Mouse (Mus musculus) liver, embryonic 11.5 days (tissue): ENCODE results near the gene Iyd. TPM values are rescaled to one million over a fixed set of nuclear protein-coding genes. Genes with fewer than 3 reads are reported as not detected.

ENCODE experiments used
- ATAC-seq: fragments of 200-750 bp; cut with Nextera tagmentation; replicated peaks from 2 replicates; pipeline ENCODE4 v1.8.0; 2017; ENCODE audit warnings: moderate number of reproducible peaks, mild to moderate bottlenecking, moderate TSS enrichment, moderate library complexity; ENCODE audit not compliant: low FRiP score
- DNase-seq: peaks from one replicate; pipeline ENCODE4 v3.0.0-alpha.2; 2017; ENCODE audit warnings: low spot score
- H3K27ac ChIP-seq: fragments of 300-500 bp; sonication (generic); 2 replicates; pipeline ENCODE4 v1.5.1; 2014; ENCODE audit warnings: mild to moderate bottlenecking, low read depth, low read length, control low read depth
- H3K27me3 ChIP-seq: fragments of 300-500 bp; sonication (generic); replicated peaks from 2 replicates; pipeline ENCODE4 v1.6.1; 2014; ENCODE audit warnings: low read length, mixed read lengths; ENCODE audit not compliant: control insufficient read depth, insufficient read depth
- H3K36me3 ChIP-seq: fragments of 300-500 bp; sonication (generic); 2 replicates; pipeline ENCODE4 v1.6.1; 2014; ENCODE audit warnings: mild to moderate bottlenecking, low read length, moderate library complexity, mixed read lengths; ENCODE audit not compliant: control insufficient read depth, insufficient read depth
- H3K4me1 ChIP-seq: fragments of 300-500 bp; sonication (generic); replicated peaks from 2 replicates; pipeline ENCODE4 v1.6.1; 2014; ENCODE audit warnings: low read length, mixed read lengths; ENCODE audit not compliant: control insufficient read depth, insufficient read depth
- H3K4me2 ChIP-seq: fragments of 300-500 bp; sonication (generic); 2 replicates; pipeline ENCODE4 v1.6.1; 2014; ENCODE audit warnings: mild to moderate bottlenecking, control low read depth, moderate library complexity
- H3K4me3 ChIP-seq: fragments of 300-500 bp; sonication (generic); 2 replicates; pipeline ENCODE4 v1.5.1; 2014; ENCODE audit warnings: low read depth, low read length, control low read depth
- H3K9ac ChIP-seq: fragments of 300-500 bp; sonication (generic); 2 replicates; pipeline ENCODE4 v1.6.1; 2014; ENCODE audit warnings: low read depth, low read length, control low read depth
- H3K9me3 ChIP-seq: fragments of 300-500 bp; sonication (generic); 2 replicates; pipeline ENCODE4 v1.6.1; 2016; ENCODE audit warnings: low read length, inconsistent platforms, mixed read lengths; ENCODE audit not compliant: control insufficient read depth
- WGBS: fragments of 180-500 bp; shearing (Covaris S2); extraction: QIAGEN DNeasy Blood & Tissue Kit; methylation state at CpG from one replicate; pipeline ENCODE4 v1.1.7; 2014; 5-methylcytosine and 5-hydroxymethylcytosine counted together
- polyA plus RNA-seq: library from polyadenylated mRNA; unstranded; fragments of >200 nt; fragmentation: Nextera tagmentation; extraction: Ambion mirVana; gene quantifications from 2 replicates; pipeline ENCODE4 v1.2.1, GENCODE M21; 2014

Iyd gene
- polyA plus RNA-seq, 1 experiment from 2014 or later: 4.0 TPM

- Histone ChIP-seq H3K27me3 (no peaks in the 10 kb centered on the region), H3K9me3 (no peaks in the 10 kb centered on the region), H3K27ac (no peak overlapping the region), H3K4me3 (no peak overlapping the region), H3K4me1 (no peaks in the 10 kb centered on the region), H3K36me3 (no peaks in the 10 kb centered on the region), H3K9ac (no peak overlapping the region), H3K4me2 (no peak overlapping the region)
- ATAC-seq: no peak
- no peak for DNase-seq
- whole genome bisulfite sequencing: 64% methylated on average over 4 of the region's 4 CpGs
Measured at GRCm38 (mm10) chr10:3565126-3565525, 25.1 kb downstream of the Iyd start.

- ATAC-seq (no peak), DNase-seq (no peak)
- WGBS: 62% methylated on average over 6 of the region's 6 CpGs
Measured at GRCm38 (mm10) chr10:3567821-3568220, 27.8 kb downstream of the Iyd start.

GRCm38 (mm10) chr10:3572723-3573649, 32.9 kb downstream of the Iyd start:
- no peak overlapping the region for H3K27ac ChIP-seq
- H3K4me3 ChIP-seq: no peak overlapping the region
- H3K27me3 ChIP-seq: no peaks in the 10 kb centered on the region
- H3K4me1 ChIP-seq: no peaks in the 10 kb centered on the region
- ATAC-seq (no peak), DNase-seq (no peak)
- H3K36me3 ChIP-seq: no peaks in the 10 kb centered on the region
- no peaks in the 10 kb centered on the region for H3K9me3 ChIP-seq
- WGBS: 59% methylated on average over 10 of the region's 10 CpGs
- no peak overlapping the region for H3K9ac ChIP-seq
- no peak overlapping the region for H3K4me2 ChIP-seq

More at GRCm38 (mm10) chr10:3567821-3568220, 27.8 kb downstream of the Iyd start:
- Histone ChIP-seq H3K27me3 (no peaks in the 10 kb centered on the region), H3K4me2 (no peak overlapping the region), H3K4me3 (no peak overlapping the region), H3K9me3 (no peaks in the 10 kb centered on the region), H3K9ac (no peak overlapping the region), H3K27ac (no peak overlapping the region), H3K36me3 (no peaks in the 10 kb centered on the region), H3K4me1 (no peaks in the 10 kb centered on the region)

GRCm38 (mm10) chr10:3573905-3574500, 34.0 kb downstream of the Iyd start:
- ATAC-seq: no peak; the same call in 1 of the 2 replicates
- DNase-seq: no peak
- H3K27ac ChIP-seq: no peak overlapping the region
- no peaks in the 10 kb centered on the region for H3K36me3 ChIP-seq
- no peak overlapping the region for H3K4me2 ChIP-seq
- no peaks in the 10 kb centered on the region for H3K9me3 ChIP-seq
- no peak overlapping the region for H3K4me3 ChIP-seq
- H3K27me3 ChIP-seq: no peaks in the 10 kb centered on the region
- WGBS: 69% methylated on average over 4 of the region's 4 CpGs
- H3K4me1 ChIP-seq: no peaks in the 10 kb centered on the region
- H3K9ac ChIP-seq: no peak overlapping the region

GRCm38 (mm10) chr10:3590632-3591031, 50.6 kb downstream of the Iyd start:
- H3K4me1 ChIP-seq: no peaks in the 10 kb centered on the region
- H3K27ac ChIP-seq: no peak overlapping the region
- 73% methylated on average over 3 of the region's 3 CpGs for WGBS
- H3K9me3 ChIP-seq: no peaks in the 10 kb centered on the region
- no peaks in the 10 kb centered on the region for H3K36me3 ChIP-seq
- H3K9ac ChIP-seq: no peak overlapping the region
- DNase-seq (no peak), ATAC-seq (no peak)
- no peak overlapping the region for H3K4me2 ChIP-seq
- no peaks in the 10 kb centered on the region for H3K27me3 ChIP-seq
- H3K4me3 ChIP-seq: no peak overlapping the region

GRCm38 (mm10) chr10:3591790-3592189, 51.8 kb downstream of the Iyd start:
- no peak overlapping the region for H3K27ac ChIP-seq
- no peaks in the 10 kb centered on the region for H3K9me3 ChIP-seq
- no peaks in the 10 kb centered on the region for H3K4me1 ChIP-seq
- H3K36me3 ChIP-seq: no peaks in the 10 kb centered on the region
- ATAC-seq (peak; percentile 57; the same call in 1 of the 2 replicates), DNase-seq (no peak)
- H3K9ac ChIP-seq: no peak overlapping the region
- no peaks in the 10 kb centered on the region for H3K27me3 ChIP-seq
- no peak overlapping the region for H3K4me2 ChIP-seq
- WGBS: 66% methylated on average over 3 of the region's 3 CpGs
- no peak overlapping the region for H3K4me3 ChIP-seq

GRCm38 (mm10) chr10:3596697-3597096, 56.7 kb downstream of the Iyd start:
- ATAC-seq (no peak), DNase-seq (no peak)
- Histone ChIP-seq H3K9me3 (no peaks in the 10 kb centered on the region), H3K4me1 (no peaks in the 10 kb centered on the region), H3K27ac (no peak overlapping the region), H3K4me2 (no peak overlapping the region), H3K4me3 (no peak overlapping the region), H3K27me3 (no peaks in the 10 kb centered on the region), H3K9ac (no peak overlapping the region), H3K36me3 (no peaks in the 10 kb centered on the region)
- 43% methylated on average over 2 of the region's 2 CpGs for WGBS

- Histone ChIP-seq H3K27me3 (no peaks in the 10 kb centered on the region), H3K9ac (no peak overlapping the region), H3K9me3 (no peaks in the 10 kb centered on the region), H3K4me2 (no peak overlapping the region), H3K4me3 (no peak overlapping the region), H3K36me3 (no peaks in the 10 kb centered on the region), H3K4me1 (no peaks in the 10 kb centered on the region), H3K27ac (no peak overlapping the region)
- no peak for DNase-seq
- ATAC-seq: no peak
- 79% methylated on average over 3 of the region's 3 CpGs for WGBS
Measured at GRCm38 (mm10) chr10:3597760-3598159, 57.7 kb downstream of the Iyd start.
